Mouse (Mus musculus) liver, embryonic 13.5 days (tissue): ENCODE measurements around the gene Tnfaip3. TPM values are rescaled to one million over a fixed set of nuclear protein-coding genes. Genes with fewer than 3 reads are reported as not detected.

ENCODE experiments used
- ATAC-seq: fragments of 200-750 bp; cut with Nextera tagmentation; 2 replicates; pipeline ENCODE4 v1.8.0; 2017; ENCODE audit warnings: low read depth, mild to moderate bottlenecking, moderate number of reproducible peaks, moderate library complexity
- DNase-seq: peaks from one replicate; pipeline ENCODE4 v3.0.0; 2022
- H3K27ac ChIP-seq: fragments of 300-500 bp; sonication (generic); 2 replicates; pipeline ENCODE4 v1.5.1; 2015; ENCODE audit warnings: moderate library complexity, mild to moderate bottlenecking, inconsistent platforms
- H3K27me3 ChIP-seq: fragments of 300-500 bp; sonication (generic); 2 replicates; pipeline ENCODE4 v1.6.1; 2015; ENCODE audit warnings: mild to moderate bottlenecking, inconsistent platforms
- H3K36me3 ChIP-seq: fragments of 300-500 bp; sonication (generic); 2 replicates; pipeline ENCODE4 v1.6.1; 2015; ENCODE audit warnings: mild to moderate bottlenecking, inconsistent platforms
- H3K4me1 ChIP-seq: fragments of 300-500 bp; sonication (generic); replicated peaks from 2 replicates; pipeline ENCODE4 v1.6.1; 2015; ENCODE audit warnings: inconsistent platforms
- H3K4me2 ChIP-seq: fragments of 300-500 bp; sonication (generic); 2 replicates; pipeline ENCODE4 v1.6.1; 2015; ENCODE audit warnings: inconsistent platforms, mild to moderate bottlenecking, moderate library complexity
- H3K4me3 ChIP-seq: fragments of 300-500 bp; sonication (generic); replicated peaks from 2 replicates; pipeline ENCODE4 v1.5.1; 2015; ENCODE audit warnings: mild to moderate bottlenecking, inconsistent platforms
- H3K9ac ChIP-seq: fragments of 300-500 bp; sonication (generic); 2 replicates; pipeline ENCODE4 v1.6.1; 2015; ENCODE audit warnings: mild to moderate bottlenecking, inconsistent platforms
- H3K9me3 ChIP-seq: fragments of 300-500 bp; sonication (generic); replicated peaks from 2 replicates; pipeline ENCODE4 v1.6.1; 2016; ENCODE audit warnings: inconsistent platforms
- WGBS: fragments of 180-500 bp; shearing (Covaris S2); methylation state at CpG from one replicate; pipeline ENCODE4 v1.1.7; 2015; ENCODE audit not compliant: insufficient replicate concordance; 5-methylcytosine and 5-hydroxymethylcytosine counted together
- polyA plus RNA-seq: library from polyadenylated mRNA; unstranded; fragments of >200 nt; fragmentation: Nextera tagmentation; extraction: Ambion mirVana; gene quantifications from 2 replicates; pipeline ENCODE4 v1.2.1, GENCODE M21; 2015

The Tnfaip3 gene
- polyA plus RNA-seq, 1 experiment from 2014 or later = 0.71 TPM

GRCm38 (mm10) chr10:18992971-18993370 is 22.5 kb downstream of the Tnfaip3 start:
- H3K9ac ChIP-seq = no peak overlapping the region
- no peaks in the 10 kb centered on the region for H3K9me3 ChIP-seq
- no peaks in the 10 kb centered on the region for H3K36me3 ChIP-seq
- no peaks in the 10 kb centered on the region for H3K27me3 ChIP-seq
- no peak overlapping the region for H3K4me3 ChIP-seq
- ATAC-seq (no peak), DNase-seq (no peak)
- H3K4me2 ChIP-seq = no peak overlapping the region
- no peak overlapping the region for H3K27ac ChIP-seq
- WGBS = 71% methylated on average over 4 of the region's 4 CpGs
- no peaks in the 10 kb centered on the region for H3K4me1 ChIP-seq

- Histone ChIP-seq H3K4me2 (no peak overlapping the region), H3K9me3 (no peaks in the 10 kb centered on the region), H3K4me1 (no peaks in the 10 kb centered on the region), H3K27ac (no peak overlapping the region), H3K4me3 (no peak overlapping the region), H3K9ac (no peak overlapping the region), H3K27me3 (no peaks in the 10 kb centered on the region), H3K36me3 (no peaks in the 10 kb centered on the region)
- WGBS = 69% methylated on average over 4 of the region's 4 CpGs
- DNase-seq = no peak
- ATAC-seq = no peak
These were observed 24.4 kb downstream of the Tnfaip3 start for GRCm38 (mm10) chr10:18991057-18991456.

DNA sequence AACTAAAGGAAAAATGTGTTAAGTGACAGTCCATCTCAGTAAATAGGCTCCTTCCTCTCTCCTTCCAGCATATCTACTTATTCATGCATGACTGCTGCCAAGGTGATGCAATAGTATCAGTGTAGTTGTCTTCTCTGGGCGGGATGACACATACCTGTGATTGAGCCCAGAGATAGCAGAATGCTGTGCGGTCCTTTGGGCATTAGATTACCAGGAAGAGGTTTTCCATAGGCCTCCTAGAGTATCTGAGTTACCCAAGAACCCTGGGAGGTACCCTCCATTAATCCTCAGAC is 27.6 kb downstream of the Tnfaip3 start:
- Histone ChIP-seq H3K4me2 (no peak overlapping the region), H3K27me3 (no peaks in the 10 kb centered on the region), H3K4me1 (no peaks in the 10 kb centered on the region), H3K9me3 (no peaks in the 10 kb centered on the region), H3K27ac (no peak overlapping the region), H3K4me3 (no peak overlapping the region), H3K36me3 (no peaks in the 10 kb centered on the region), H3K9ac (no peak overlapping the region)
- DNase-seq = no peak
- ATAC-seq = no peak
- WGBS = 28% methylated on average over 2 of the region's 2 CpGs

GRCm38 (mm10) chr10:18987046-18987906 is 28.2 kb downstream of the Tnfaip3 start:
- 27% methylated on average over 2 of the region's 2 CpGs for WGBS
- no peak overlapping the region for H3K27ac ChIP-seq
- H3K4me2 ChIP-seq = no peak overlapping the region
- DNase-seq (no peak), ATAC-seq (no peak)
- H3K9ac ChIP-seq = no peak overlapping the region
- H3K9me3 ChIP-seq = no peaks in the 10 kb centered on the region
- no peaks in the 10 kb centered on the region for H3K27me3 ChIP-seq
- H3K4me3 ChIP-seq = no peak overlapping the region
- H3K4me1 ChIP-seq = no peaks in the 10 kb centered on the region
- no peaks in the 10 kb centered on the region for H3K36me3 ChIP-seq

DNA sequence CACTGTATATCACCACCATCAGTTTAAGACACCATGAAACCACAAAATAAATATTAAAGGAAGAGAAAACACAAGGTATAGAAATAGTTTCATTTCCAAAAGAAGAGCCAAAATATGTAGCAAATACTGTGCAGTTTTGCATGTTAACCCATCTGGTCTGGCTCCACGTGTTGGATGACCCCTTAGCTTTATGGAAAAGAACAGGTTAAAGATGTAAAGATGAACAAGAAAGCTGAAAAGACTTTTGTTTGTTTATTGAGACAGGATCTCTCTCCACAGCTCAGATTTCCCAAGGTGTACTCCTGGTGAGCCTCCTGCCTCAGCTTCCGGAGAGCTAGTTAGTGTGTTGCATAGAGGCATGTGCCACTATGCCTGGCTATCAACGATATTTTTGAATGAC is 29.9 kb downstream of the Tnfaip3 start:
- Histone ChIP-seq H3K4me1 (no peaks in the 10 kb centered on the region), H3K4me3 (no peak overlapping the region), H3K27me3 (no peaks in the 10 kb centered on the region), H3K4me2 (no peak overlapping the region), H3K9ac (no peak overlapping the region), H3K36me3 (no peaks in the 10 kb centered on the region), H3K27ac (no peak overlapping the region), H3K9me3 (no peaks in the 10 kb centered on the region)
- ATAC-seq (no peak), DNase-seq (no peak)
- 66% methylated on average over 3 of the region's 3 CpGs for WGBS

DNA sequence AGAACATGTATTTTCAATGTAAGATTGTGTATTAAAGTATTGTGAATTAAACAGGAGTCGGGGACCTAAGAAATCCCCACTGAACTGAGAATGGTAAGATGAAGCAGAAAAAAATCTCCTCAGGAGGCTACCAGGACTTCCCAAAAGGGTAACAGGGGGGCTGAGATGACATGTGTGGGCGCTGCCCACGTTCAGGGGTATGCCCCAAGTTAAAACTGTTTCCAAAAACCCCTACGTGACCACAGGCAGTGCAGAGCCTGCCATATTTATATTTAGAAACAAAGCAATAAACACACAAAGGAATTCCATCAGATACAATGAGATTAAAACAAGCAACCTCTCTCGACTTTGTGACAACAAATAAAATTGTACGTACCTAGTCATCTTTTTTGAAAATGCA is 31.9 kb downstream of the Tnfaip3 start:
- 51% methylated on average over 6 of the region's 6 CpGs for WGBS
- H3K4me3 ChIP-seq = no peak overlapping the region

GRCm38 (mm10) chr10:18974486-18974885 is 41.0 kb downstream of the Tnfaip3 start:
- Histone ChIP-seq H3K4me3 (no peak overlapping the region), H3K9ac (no peak overlapping the region), H3K27me3 (no peaks in the 10 kb centered on the region), H3K4me1 (no peaks in the 10 kb centered on the region), H3K27ac (no peak overlapping the region), H3K36me3 (no peaks in the 10 kb centered on the region), H3K4me2 (no peak overlapping the region), H3K9me3 (no peaks in the 10 kb centered on the region)
- ATAC-seq (no peak), DNase-seq (no peak)
- 62% methylated on average over 3 of the region's 3 CpGs for WGBS

More for the DNA sequence above, 31.9 kb downstream of the Tnfaip3 start:
- ATAC-seq (no peak), DNase-seq (no peak)
- Histone ChIP-seq H3K36me3 (no peaks in the 10 kb centered on the region), H3K27me3 (no peaks in the 10 kb centered on the region), H3K27ac (no peak overlapping the region), H3K4me2 (no peak overlapping the region), H3K4me1 (no peaks in the 10 kb centered on the region), H3K9me3 (no peaks in the 10 kb centered on the region), H3K9ac (no peak overlapping the region)

DNA sequence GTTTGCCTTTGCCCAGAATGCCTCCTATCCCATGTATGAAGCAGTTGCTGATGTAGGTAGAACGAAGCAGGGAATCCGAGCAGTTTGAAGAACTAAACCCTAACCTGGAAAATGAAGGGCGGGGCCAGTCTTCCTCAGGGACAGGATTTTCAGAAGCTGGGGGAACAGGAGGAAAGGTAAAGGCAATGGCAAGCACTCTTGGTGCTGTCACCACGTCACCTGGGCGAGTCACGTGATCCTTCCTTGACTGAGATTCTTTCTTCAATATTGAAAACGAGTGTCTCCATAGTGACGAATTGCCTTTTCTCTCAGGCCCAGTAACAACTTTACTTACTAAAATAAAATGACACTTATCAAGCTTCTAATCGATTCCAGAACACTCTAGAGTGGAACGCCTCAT is 48.6 kb downstream of the Tnfaip3 start:
- ATAC-seq (no peak), DNase-seq (no peak)
- WGBS = 77% methylated on average over 10 of the region's 10 CpGs

DNA sequence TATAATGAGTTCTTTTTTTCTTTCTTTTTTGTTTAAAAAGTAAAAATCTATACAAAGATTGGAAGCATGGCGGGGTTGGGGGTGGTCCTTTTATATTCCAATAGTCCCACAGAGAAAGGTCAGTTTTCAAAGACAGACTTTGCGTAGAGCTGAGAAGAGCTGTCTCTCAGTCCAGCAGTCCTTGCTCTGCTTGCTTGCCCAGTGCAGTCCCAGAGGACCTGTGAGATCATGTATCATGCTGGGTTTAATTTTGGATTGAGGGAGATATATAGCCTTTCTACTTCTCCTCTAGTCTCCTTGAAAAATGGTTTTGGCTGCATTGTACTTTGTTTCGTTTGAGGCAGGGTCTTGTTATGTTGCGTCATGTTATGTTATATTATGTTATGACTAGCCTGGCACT is 49.9 kb downstream of the Tnfaip3 start:
- no peaks in the 10 kb centered on the region for H3K4me1 ChIP-seq
- H3K36me3 ChIP-seq = no peaks in the 10 kb centered on the region
- WGBS = 67% methylated on average over 4 of the region's 4 CpGs
- no peak overlapping the region for H3K4me3 ChIP-seq
- no peak overlapping the region for H3K4me2 ChIP-seq
- ATAC-seq (no peak), DNase-seq (no peak)
- no peak overlapping the region for H3K9ac ChIP-seq
- H3K27me3 ChIP-seq = no peaks in the 10 kb centered on the region
- no peaks in the 10 kb centered on the region for H3K9me3 ChIP-seq
- H3K27ac ChIP-seq = no peak overlapping the region

More for the DNA sequence above, 48.6 kb downstream of the Tnfaip3 start:
- no peaks in the 10 kb centered on the region for H3K9me3 ChIP-seq
- H3K4me2 ChIP-seq = no peak overlapping the region
- no peaks in the 10 kb centered on the region for H3K36me3 ChIP-seq
- H3K27me3 ChIP-seq = no peaks in the 10 kb centered on the region
- H3K27ac ChIP-seq = no peak overlapping the region
- no peak overlapping the region for H3K4me3 ChIP-seq
- H3K9ac ChIP-seq = no peak overlapping the region
- H3K4me1 ChIP-seq = no peaks in the 10 kb centered on the region

- H3K4me3 ChIP-seq = no peak overlapping the region
- H3K9ac ChIP-seq = no peak overlapping the region
- no peaks in the 10 kb centered on the region for H3K4me1 ChIP-seq
- no peaks in the 10 kb centered on the region for H3K9me3 ChIP-seq
- ATAC-seq (no peak), DNase-seq (no peak)
- H3K36me3 ChIP-seq = no peaks in the 10 kb centered on the region
- no peaks in the 10 kb centered on the region for H3K27me3 ChIP-seq
- no peak overlapping the region for H3K4me2 ChIP-seq
- 31% methylated on average over 7 of the region's 7 CpGs for WGBS
- no peak overlapping the region for H3K27ac ChIP-seq
These were observed 50.6 kb downstream of the Tnfaip3 start for GRCm38 (mm10) chr10:18964856-18965255.

- DNase-seq (no peak), ATAC-seq (no peak)
- Histone ChIP-seq H3K4me3 (no peak overlapping the region), H3K9me3 (no peaks in the 10 kb centered on the region), H3K27me3 (no peaks in the 10 kb centered on the region), H3K9ac (no peak overlapping the region), H3K4me1 (no peaks in the 10 kb centered on the region), H3K27ac (no peak overlapping the region), H3K4me2 (no peak overlapping the region), H3K36me3 (no peaks in the 10 kb centered on the region)
- WGBS = 30% methylated on average over 12 of the region's 14 CpGs
These were observed 55.5 kb downstream of the Tnfaip3 start for GRCm38 (mm10) chr10:18959777-18960492.

GRCm38 (mm10) chr10:18953706-18954071 is 61.8 kb downstream of the Tnfaip3 start:
- Histone ChIP-seq H3K4me3 (no peak overlapping the region), H3K27me3 (no peaks in the 10 kb centered on the region), H3K9me3 (no peaks in the 10 kb centered on the region), H3K4me1 (no peaks in the 10 kb centered on the region), H3K36me3 (no peaks in the 10 kb centered on the region), H3K27ac (no peak overlapping the region), H3K4me2 (no peak overlapping the region), H3K9ac (no peak overlapping the region)
- ATAC-seq (no peak), DNase-seq (no peak)
- WGBS = 14% methylated on average over 1 of the region's 1 CpGs
